Mouse (Mus musculus) forebrain, embryonic 12.5 days (tissue): ENCODE measurements around the gene Thyn1. TPM values are rescaled to one million over a fixed set of nuclear protein-coding genes. Genes with fewer than 3 reads are reported as not detected.

ENCODE experiments used
- polyA plus RNA-seq: library from polyadenylated mRNA; unstranded; fragments of >200 nt; fragmentation: Nextera tagmentation; extraction: Ambion mirVana; gene quantifications from 2 replicates; pipeline ENCODE4 v1.2.1, GENCODE M21; 2016

The Thyn1 gene
- polyA plus RNA-seq, 1 experiment from 2014 or later = 147 TPM

Other genes starting within 250 kb of the Thyn1 start
- gene Glb1l2, start 193.2 kb upstream of the Thyn1 start, polyA plus RNA-seq = 3.3 and 4.2 TPM in 2 replicates
- not detected in 2 replicates for gene Glb1l3, start 138.8 kb upstream of the Thyn1 start, polyA plus RNA-seq
- gene Gm1110, start 76.6 kb upstream of the Thyn1 start, polyA plus RNA-seq = 0.19 TPM in 1 of 2 replicates, not detected in the other
- gene Acad8, start 144 bp upstream of the Thyn1 start, polyA plus RNA-seq = 40.2 and 43.5 TPM in 2 replicates
- 60.6 and 61.2 TPM in 2 replicates for gene Vps26b, start 30.4 kb downstream of the Thyn1 start, polyA plus RNA-seq
- gene Ncapd3, start 30.5 kb downstream of the Thyn1 start, polyA plus RNA-seq = 41.1 and 46.5 TPM in 2 replicates
- gene Jam3, start 155.7 kb downstream of the Thyn1 start, polyA plus RNA-seq = 146 and 155 TPM in 2 replicates